Mouse (Mus musculus) ES-E14 (cell line): ENCODE results near the gene Rplp2. TPM values are rescaled to one million over a fixed set of nuclear protein-coding genes. Genes with fewer than 3 reads are reported as not detected.
"Not testable (repeated sequence)": the region's sequence is repeated elsewhere in the genome, so short reads cannot be mapped to it uniquely, and the experiment has no call there.

Source experiments
- DNase-seq: peaks from one replicate; pipeline ENCODE4 v3.0.0-alpha.2; 2013; ENCODE audit warnings: low read depth, low spot score
- H3K27ac ChIP-seq: 2 replicates; pipeline ENCODE4 v1.5.1; 2012; ENCODE audit warnings: low read depth, mild to moderate bottlenecking, low read length, moderate library complexity, mixed read lengths; ENCODE audit not compliant: poor library complexity, insufficient read depth, severe bottlenecking
- H3K36me3 ChIP-seq: 2 replicates; pipeline ENCODE4 v1.6.1; 2012; ENCODE audit warnings: mild to moderate bottlenecking, low read length, moderate library complexity, mixed read lengths; ENCODE audit not compliant: control insufficient read depth, poor library complexity, insufficient read depth, severe bottlenecking
- H3K4me1 ChIP-seq, 2 experiments: fragments of 150-350 bp in 1 of 2; sonication (generic) in 1 of 2; 2 replicates each; pipeline ENCODE4 v1.6.1; 2012; ENCODE audit warnings: low read length in 2 of 2, mild to moderate bottlenecking in 1 of 2, mixed read lengths in 1 of 2; ENCODE audit not compliant: control insufficient read depth in 2 of 2, insufficient read depth in 2 of 2, poor library complexity in 1 of 2
- H3K4me3 ChIP-seq, 2 experiments: fragments of 150-350 bp in 1 of 2; sonication (generic) in 1 of 2; 2 replicates each; pipeline ENCODE4 v1.5.1; 2012; ENCODE audit warnings: low read length in 2 of 2, low read depth in 1 of 2, mild to moderate bottlenecking in 1 of 2, mixed read lengths in 1 of 2; ENCODE audit not compliant: insufficient read depth in 1 of 2, poor library complexity in 1 of 2, severe bottlenecking in 1 of 2
- H3K9ac ChIP-seq: 2 replicates; pipeline ENCODE4 v1.6.1; 2012; ENCODE audit warnings: low read depth, mild to moderate bottlenecking, low read length, mixed read lengths; ENCODE audit not compliant: poor library complexity, insufficient read depth, severe bottlenecking
- H3K9me3 ChIP-seq: fragments of 150-350 bp; sonication (generic); 2 replicates; pipeline ENCODE4 v1.6.1; 2012; ENCODE audit warnings: low read depth, mild to moderate bottlenecking, low read length; ENCODE audit not compliant: control insufficient read depth, insufficient read depth
- CHD2 ChIP-seq: IDR thresholded peaks from 2 replicates; pipeline ENCODE4 v1.6.1; 2014; ENCODE audit warnings: mild to moderate bottlenecking, low read depth, low read length, inconsistent platforms
- HCFC1 ChIP-seq: IDR thresholded peaks from 2 replicates; pipeline ENCODE4 v1.6.1; 2012; ENCODE audit warnings: low read length, inconsistent platforms, borderline replicate concordance; ENCODE audit not compliant: insufficient read depth
- MAFK ChIP-seq: IDR thresholded peaks from 2 replicates; pipeline ENCODE4 v1.6.1; 2014; ENCODE audit warnings: mild to moderate bottlenecking, low read depth, low read length, inconsistent platforms; ENCODE audit not compliant: insufficient read depth
- ZC3H11A ChIP-seq: IDR thresholded peaks from 2 replicates; pipeline ENCODE4 v1.6.1; 2012; ENCODE audit warnings: low read depth, mild to moderate bottlenecking, inconsistent platforms, low read length, borderline replicate concordance
- ZNF384 ChIP-seq: IDR thresholded peaks from 2 replicates; pipeline ENCODE4 v1.6.1; 2012; ENCODE audit warnings: low read depth, low read length, inconsistent platforms
- in situ Hi-C, 2 experiments: fragments of 600-800 bp; cut with MboI; formaldehyde crosslinking; loops; one replicate each; pipeline ENCODE4 v1.15.1; 2025; ENCODE audit warnings: low sequenced_read_pairs in 2 of 2, inconsistent platforms in 1 of 2; ENCODE audit not compliant: unreplicated experiment in 2 of 2
- total RNA-seq: library from RNA; depleted of rRNA; stranded (reverse); fragments of 300-350 nt; gene quantifications from 2 replicates; pipeline ENCODE4 v1.2.3, GENCODE M21; 2012

Gene Rplp2
- total RNA-seq, 1 experiment: 3,085 TPM

DNA sequence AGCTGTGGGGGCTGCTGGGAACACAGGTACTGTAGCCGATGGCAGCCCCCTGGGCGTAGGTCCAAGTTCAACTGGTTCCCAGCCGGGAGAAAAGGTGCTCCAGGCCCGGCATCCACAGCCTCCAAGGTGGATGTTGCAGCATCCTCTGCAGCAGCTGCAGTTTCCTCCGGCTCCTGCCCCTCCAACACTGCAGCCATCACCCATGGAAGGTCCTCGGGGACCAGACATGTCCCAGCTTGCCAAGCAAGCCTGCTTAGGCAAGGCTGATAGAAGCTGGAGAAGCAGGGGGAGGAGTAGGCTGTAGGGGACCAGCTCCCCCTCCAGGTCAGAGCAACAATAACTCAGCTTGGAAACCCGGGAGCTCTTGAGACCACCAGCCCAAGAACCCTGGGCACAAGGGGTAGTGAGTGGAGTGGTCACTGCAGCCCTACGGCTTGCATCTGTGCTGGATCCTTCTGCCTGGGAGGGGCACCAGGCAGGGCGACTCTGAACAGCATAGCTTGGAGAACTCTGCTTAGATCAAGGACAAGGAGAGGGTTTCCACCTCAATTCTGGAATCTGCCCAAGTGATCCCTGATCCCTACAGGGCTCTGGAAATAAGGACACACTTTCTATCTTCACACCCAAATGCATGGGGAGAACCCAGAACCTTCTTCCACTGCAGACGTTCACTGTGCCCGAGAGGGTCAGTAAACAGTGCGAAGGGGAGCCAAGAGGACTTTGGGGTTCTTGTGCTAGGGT lies 3.9 kb upstream of the Rplp2 start:
- Histone ChIP-seq H3K4me3 (peak overlapping the region; percentile 61 to 89), H3K36me3 (peaks cover 47% of the 10 kb centered on the region), H3K4me1 (peaks cover 0 to 15% of the 10 kb centered on the region in 2 experiments; a peak in 2 of 4 replicates), H3K9ac (peak overlapping the region; percentile 83), H3K27ac (peak overlapping the region; percentile 14), H3K9me3 (no peaks in the 10 kb centered on the region)
- no peak for TF ChIP-seq MAFK
- DNase-seq: no peak
- in situ Hi-C loops: no loop called here

DNA sequence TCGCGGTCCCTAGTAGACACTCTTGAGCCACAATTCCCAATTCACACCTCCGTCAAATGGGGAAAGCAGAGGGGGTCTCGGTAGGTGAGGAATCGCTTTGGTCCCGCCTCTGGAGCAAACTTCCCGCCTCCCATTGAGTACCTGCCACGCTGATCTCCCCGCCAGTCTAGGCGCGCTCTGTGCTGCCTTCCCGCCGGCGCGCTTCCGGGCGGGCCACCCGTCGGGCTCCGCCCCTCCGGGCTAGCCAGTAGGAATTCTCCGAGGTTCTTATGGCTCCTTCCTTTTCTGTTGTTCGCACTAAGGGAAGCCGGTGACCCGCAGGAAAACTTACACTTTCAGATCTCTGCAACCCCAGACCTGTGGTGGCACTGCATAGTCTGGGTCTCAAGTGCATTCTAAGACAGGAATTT lies 3.3 kb upstream of the Rplp2 start, which contains the start of gene Pidd1:
TSS of gene Pidd1 (minus strand) at position 198 of the 410 bp plus-strand sequence.
- DNase-seq: peak; percentile 83
- H3K9me3 ChIP-seq: no peaks in the 10 kb centered on the region
- peak within 1 kb of the TSS; percentile 83 for H3K9ac ChIP-seq
- peak within 1 kb of the TSS; percentile 61 to 89 for H3K4me3 ChIP-seq
- in situ Hi-C loops: no loop called here
- no peak for TF ChIP-seq ZNF384
- peak; percentile 56; the same call in 1 of the 2 replicates for TF ChIP-seq HCFC1
- no peak for TF ChIP-seq ZC3H11A
- no peak for TF ChIP-seq CHD2
- TF ChIP-seq MAFK: no peak
- peaks cover 47% of the 10 kb centered on the region for H3K36me3 ChIP-seq
- H3K27ac ChIP-seq: peak within 1 kb of the TSS; percentile 14
- peaks cover 0 to 15% of the 10 kb centered on the region in 2 experiments; a peak in 2 of 4 replicates for H3K4me1 ChIP-seq

DNA sequence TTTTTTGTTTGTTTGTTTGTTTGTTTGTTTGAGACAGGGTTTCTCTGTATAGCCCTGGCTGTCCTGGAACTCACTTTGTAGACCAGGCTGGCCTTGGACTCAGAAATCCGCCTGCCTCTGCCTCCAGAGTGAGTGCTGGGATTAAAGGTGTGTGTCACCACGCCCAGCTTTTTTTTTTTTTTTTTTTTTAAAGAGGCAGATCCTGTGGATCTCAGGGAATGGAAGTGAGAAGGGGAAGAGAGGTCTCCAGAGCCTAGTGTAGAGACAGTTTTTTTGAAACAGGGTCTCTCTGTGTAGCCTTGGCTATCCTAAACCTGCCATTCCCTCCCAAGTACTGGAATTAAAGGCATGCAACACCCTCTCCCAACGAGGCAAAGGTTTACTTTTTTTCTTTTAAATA lies 796 bp upstream of the Rplp2 start:
- H3K9me3 ChIP-seq, in situ Hi-C loops, H3K27ac ChIP-seq, DNase-seq: not testable (repeated sequence)
- H3K4me1 ChIP-seq: peaks cover 0 to 16% of the 10 kb centered on the region in 2 experiments; a peak in 2 of 4 replicates
- peaks cover 44% of the 10 kb centered on the region for H3K36me3 ChIP-seq
- peak overlapping the region in 1 of 2 experiments; percentile 93; a peak in 3 of 4 replicates for H3K4me3 ChIP-seq
- H3K9ac ChIP-seq: peak overlapping the region; percentile 73; the same call in 1 of the 2 replicates
- TF ChIP-seq ZNF384: peak; percentile 92

DNA sequence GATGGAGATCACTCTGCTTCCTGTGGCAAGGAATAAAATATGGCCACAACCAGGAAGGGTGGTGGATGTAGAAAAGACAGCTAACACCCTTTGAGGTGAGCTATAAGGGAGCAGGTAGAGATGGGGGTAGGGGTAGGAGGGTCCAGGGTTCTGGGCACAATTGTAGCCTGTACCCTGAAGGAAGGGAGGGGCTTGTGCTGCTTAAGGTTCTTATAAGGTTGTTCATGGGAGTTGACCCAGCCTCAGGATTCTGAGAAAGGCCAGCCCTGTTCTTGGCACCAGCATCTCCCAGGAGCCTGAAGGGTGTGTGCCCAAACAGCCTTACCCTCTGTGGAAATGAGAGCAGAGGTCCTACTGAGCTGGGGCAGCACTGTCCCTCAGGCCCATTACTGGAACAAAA lies 4.8 kb downstream of the Rplp2 start:
- in situ Hi-C loops: no loop called here
- TF ChIP-seq CHD2 (no peak), ZNF384 (no peak), MAFK (no peak), ZC3H11A (no peak), HCFC1 (no peak)

DNA sequence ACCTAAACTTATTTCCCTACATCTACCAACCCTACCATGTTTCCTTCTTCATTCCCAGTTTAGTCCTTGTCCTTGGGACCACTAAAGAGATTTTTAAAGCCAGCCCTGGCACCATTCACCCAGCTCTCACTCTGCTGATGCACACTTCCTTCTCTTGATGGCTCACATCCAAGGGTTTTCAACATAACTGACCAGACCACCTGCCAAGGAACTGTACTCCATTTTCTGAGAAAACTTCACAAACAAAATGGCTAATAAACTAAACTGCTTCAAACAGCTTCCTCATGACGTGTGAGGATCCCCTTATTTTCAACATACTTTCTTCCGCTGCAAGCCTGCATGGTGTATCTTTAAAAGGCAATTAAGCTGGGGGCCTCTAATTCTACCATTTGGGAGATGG lies 6.5 kb downstream of the Rplp2 start:
- Histone ChIP-seq H3K4me3 (no peak overlapping the region), H3K27ac (no peak overlapping the region), H3K9ac (no peak overlapping the region), H3K36me3 (peaks cover 29% of the 10 kb centered on the region), H3K4me1 (peaks cover 0 to 11% of the 10 kb centered on the region in 2 experiments; a peak in 1 of 4 replicates), H3K9me3 (no peaks in the 10 kb centered on the region)
- in situ Hi-C loops: no loop called here
- TF ChIP-seq HCFC1 (no peak), MAFK (no peak), ZC3H11A (no peak)
- no peak for DNase-seq

More for the DNA sequence above, 4.8 kb downstream of the Rplp2 start:
- no peak overlapping the region for H3K9ac ChIP-seq
- DNase-seq: no peak
- no peaks in the 10 kb centered on the region for H3K9me3 ChIP-seq
- H3K27ac ChIP-seq: no peak overlapping the region
- no peak overlapping the region for H3K4me3 ChIP-seq
- peaks cover 36% of the 10 kb centered on the region for H3K36me3 ChIP-seq
- H3K4me1 ChIP-seq: peaks cover 0 to 11% of the 10 kb centered on the region in 2 experiments; a peak in 1 of 4 replicates
